Mouse (Mus musculus) heart, embryonic 11.5 days (tissue): ENCODE measurements around the gene Apom. TPM values are rescaled to one million over a fixed set of nuclear protein-coding genes. Genes with fewer than 3 reads are reported as not detected.

ENCODE experiments used
- ATAC-seq: fragments of 200-750 bp; cut with Nextera tagmentation; replicated peaks from 2 replicates; pipeline ENCODE4 v1.8.0; 2017; ENCODE audit warnings: moderate library complexity; ENCODE audit not compliant: insufficient number of reproducible peaks, low FRiP score, low TSS enrichment
- H3K27ac ChIP-seq: fragments of 300-500 bp; sonication (generic); 2 replicates; pipeline ENCODE4 v1.5.1; 2014; ENCODE audit warnings: mild to moderate bottlenecking, low read depth, low read length
- H3K27me3 ChIP-seq: fragments of 300-500 bp; sonication (generic); 2 replicates; pipeline ENCODE4 v1.6.1; 2014; ENCODE audit warnings: mild to moderate bottlenecking, low read length, mixed read lengths; ENCODE audit not compliant: control insufficient read depth, insufficient read depth
- H3K36me3 ChIP-seq: fragments of 300-500 bp; sonication (generic); 2 replicates; pipeline ENCODE4 v1.6.1; 2014; ENCODE audit warnings: mild to moderate bottlenecking, low read length, moderate library complexity, mixed read lengths; ENCODE audit not compliant: control insufficient read depth, insufficient read depth
- H3K4me1 ChIP-seq: fragments of 300-500 bp; sonication (generic); 2 replicates; pipeline ENCODE4 v1.6.1; 2014; ENCODE audit warnings: low read length; ENCODE audit not compliant: control insufficient read depth, insufficient read depth
- H3K4me2 ChIP-seq: fragments of 300-500 bp; sonication (generic); 2 replicates; pipeline ENCODE4 v1.6.1; 2014; ENCODE audit warnings: mild to moderate bottlenecking, moderate library complexity
- H3K4me3 ChIP-seq: fragments of 300-500 bp; sonication (generic); 2 replicates; pipeline ENCODE4 v1.5.1; 2014; ENCODE audit warnings: low read depth, low read length
- H3K9ac ChIP-seq: fragments of 300-500 bp; sonication (generic); 2 replicates; pipeline ENCODE4 v1.6.1; 2014; ENCODE audit warnings: mild to moderate bottlenecking, low read depth, low read length, moderate library complexity
- H3K9me3 ChIP-seq: fragments of 300-500 bp; sonication (generic); replicated peaks from 2 replicates; pipeline ENCODE4 v1.6.1; 2016; ENCODE audit warnings: low read length; ENCODE audit not compliant: control insufficient read depth
- WGBS: fragments of 180-500 bp; shearing (Covaris S2); extraction: QIAGEN DNeasy Blood & Tissue Kit; methylation state at CpG from one replicate; pipeline ENCODE4 v1.1.7; 2014; ENCODE audit not compliant: insufficient replicate concordance; 5-methylcytosine and 5-hydroxymethylcytosine counted together
- polyA plus RNA-seq: library from polyadenylated mRNA; unstranded; fragments of >200 nt; fragmentation: Nextera tagmentation; extraction: Ambion mirVana; gene quantifications from 2 replicates; pipeline ENCODE4 v1.2.1, GENCODE M21; 2014

The Apom gene
- polyA plus RNA-seq, 1 experiment from 2014 or later = 12.9 TPM

- ATAC-seq = no peak
- no peak overlapping the region for H3K27ac ChIP-seq
- WGBS = 63% methylated on average over 12 of the region's 12 CpGs
- peak overlapping the region; percentile 98 for H3K9ac ChIP-seq
- no peaks in the 10 kb centered on the region for H3K27me3 ChIP-seq
- H3K4me2 ChIP-seq = peak overlapping the region; percentile 93
- H3K9me3 ChIP-seq = no peaks in the 10 kb centered on the region
- peak overlapping the region; percentile 94 for H3K4me3 ChIP-seq
- peaks cover 14% of the 10 kb centered on the region for H3K4me1 ChIP-seq
- peaks cover 41% of the 10 kb centered on the region for H3K36me3 ChIP-seq
Measured at GRCm38 (mm10) chr17:35162730-35163129, 30.9 kb upstream of the Apom start.

GRCm38 (mm10) chr17:35162121-35162520 is 30.3 kb upstream of the Apom start:
- peaks cover 47% of the 10 kb centered on the region for H3K36me3 ChIP-seq
- H3K27ac ChIP-seq = no peak overlapping the region
- no peaks in the 10 kb centered on the region for H3K27me3 ChIP-seq
- H3K9ac ChIP-seq = 0 out of 2 replicates have a peak overlapping the region, but pooled peaks have one; percentile 2
- H3K9me3 ChIP-seq = no peaks in the 10 kb centered on the region
- H3K4me3 ChIP-seq = peak overlapping the region; percentile 94
- no peak for ATAC-seq
- H3K4me2 ChIP-seq = peak overlapping the region; percentile 93
- peaks cover 14% of the 10 kb centered on the region for H3K4me1 ChIP-seq
- WGBS = 74% methylated on average over 14 of the region's 14 CpGs

- H3K4me3 ChIP-seq = no peak overlapping the region
- WGBS = 85% methylated on average over 11 of the region's 11 CpGs
- H3K36me3 ChIP-seq = peaks cover 54% of the 10 kb centered on the region
- H3K9me3 ChIP-seq = no peaks in the 10 kb centered on the region
- ATAC-seq = no peak
- H3K4me2 ChIP-seq = peak overlapping the region; percentile 93
- no peak overlapping the region for H3K27ac ChIP-seq
- H3K4me1 ChIP-seq = peaks cover 14% of the 10 kb centered on the region
- no peaks in the 10 kb centered on the region for H3K27me3 ChIP-seq
- H3K9ac ChIP-seq = 0 out of 2 replicates have a peak overlapping the region, but pooled peaks have one; percentile 2
Measured at GRCm38 (mm10) chr17:35161421-35161820, 29.6 kb upstream of the Apom start.

- no peak overlapping the region for H3K27ac ChIP-seq
- no peak overlapping the region for H3K9ac ChIP-seq
- H3K4me2 ChIP-seq = no peak overlapping the region
- H3K36me3 ChIP-seq = peaks cover 71% of the 10 kb centered on the region
- no peak for ATAC-seq
- WGBS = 81% methylated on average over 7 of the region's 7 CpGs
- no peaks in the 10 kb centered on the region for H3K27me3 ChIP-seq
- no peaks in the 10 kb centered on the region for H3K9me3 ChIP-seq
- H3K4me3 ChIP-seq = no peak overlapping the region
- H3K4me1 ChIP-seq = peaks cover 11% of the 10 kb centered on the region
Measured at GRCm38 (mm10) chr17:35159638-35160037, 27.8 kb upstream of the Apom start.

GRCm38 (mm10) chr17:35158850-35159593 is 27.2 kb upstream of the Apom start:
- H3K27ac ChIP-seq = no peak overlapping the region
- H3K27me3 ChIP-seq = no peaks in the 10 kb centered on the region
- no peak overlapping the region for H3K4me3 ChIP-seq
- ATAC-seq = no peak
- peaks cover 11% of the 10 kb centered on the region for H3K4me1 ChIP-seq
- WGBS = 90% methylated on average over 15 of the region's 16 CpGs
- H3K4me2 ChIP-seq = no peak overlapping the region
- H3K36me3 ChIP-seq = peaks cover 78% of the 10 kb centered on the region
- H3K9me3 ChIP-seq = no peaks in the 10 kb centered on the region
- no peak overlapping the region for H3K9ac ChIP-seq

- no peaks in the 10 kb centered on the region for H3K9me3 ChIP-seq
- no peak overlapping the region for H3K4me2 ChIP-seq
- H3K27ac ChIP-seq = no peak overlapping the region
- no peak for ATAC-seq
- no peak overlapping the region for H3K4me3 ChIP-seq
- H3K9ac ChIP-seq = no peak overlapping the region
- H3K4me1 ChIP-seq = peaks cover 7% of the 10 kb centered on the region
- H3K27me3 ChIP-seq = no peaks in the 10 kb centered on the region
- WGBS = 92% methylated on average over 8 of the region's 8 CpGs
- H3K36me3 ChIP-seq = peaks cover 91% of the 10 kb centered on the region
Measured at GRCm38 (mm10) chr17:35157661-35158175, 25.9 kb upstream of the Apom start.

- no peak for ATAC-seq
- H3K27me3 ChIP-seq = no peaks in the 10 kb centered on the region
- H3K4me2 ChIP-seq = no peak overlapping the region
- 0 out of 2 replicates have a peak, but pooled peaks cover 5% of the 10 kb centered on the region for H3K4me1 ChIP-seq
- WGBS = 90% methylated on average over 8 of the region's 8 CpGs
- no peak overlapping the region for H3K4me3 ChIP-seq
- peaks cover 95% of the 10 kb centered on the region for H3K36me3 ChIP-seq
- H3K27ac ChIP-seq = no peak overlapping the region
- no peaks in the 10 kb centered on the region for H3K9me3 ChIP-seq
- no peak overlapping the region for H3K9ac ChIP-seq
Measured at GRCm38 (mm10) chr17:35157254-35157653, 25.4 kb upstream of the Apom start.

- Histone ChIP-seq H3K27me3 (no peaks in the 10 kb centered on the region), H3K9me3 (no peaks in the 10 kb centered on the region), H3K4me2 (no peak overlapping the region), H3K36me3 (peaks cover 96% of the 10 kb centered on the region), H3K4me1 (0 out of 2 replicates have a peak, but pooled peaks cover under 1% of the 10 kb centered on the region), H3K9ac (no peak overlapping the region), H3K27ac (no peak overlapping the region), H3K4me3 (no peak overlapping the region)
- ATAC-seq = no peak
- WGBS = 89% methylated on average over 33 of the region's 33 CpGs
Measured at GRCm38 (mm10) chr17:35156461-35157200, 24.8 kb upstream of the Apom start.
